Mouse (Mus musculus) retina, embryonic 14.5 days (tissue): ENCODE data around the gene Zfp553.

Experiments
- DNase-seq: peaks from one replicate; pipeline ENCODE4 v3.0.0-alpha.2; 2015; ENCODE audit warnings: low spot score

The Zfp553 gene

GRCm38 (mm10) chr7:127232622-127233367 lies at the start of gene Zfp553, which contains the start of gene Sept1:
Zfp553 (plus strand) TSS chr7:127233061.
Sept1 (minus strand) TSS chr7:127233130.
- DNase-seq = peak; percentile 92

DNA sequence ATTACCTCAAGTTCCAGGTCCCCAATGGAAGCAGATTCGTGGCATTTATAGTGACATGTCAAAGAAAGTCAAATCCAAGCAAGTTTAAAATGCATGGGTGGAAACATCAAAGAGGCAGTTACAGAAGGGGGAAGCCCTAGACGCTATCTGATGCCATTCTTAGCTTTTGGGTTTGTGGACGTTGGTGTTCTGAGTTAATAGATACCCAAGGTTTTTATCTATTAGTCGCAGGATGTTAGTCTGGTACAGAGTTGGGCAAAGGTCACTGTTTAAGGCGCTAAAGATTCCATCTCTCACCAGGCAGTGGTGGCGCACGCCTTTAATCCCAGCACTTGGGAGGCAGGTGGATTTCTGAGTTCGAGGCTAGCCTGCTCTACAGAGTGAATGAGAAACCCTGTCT lies 49.5 kb upstream of the Zfp553 start:
- no peak for DNase-seq

- DNase-seq = peak; percentile 14
Observed at GRCm38 (mm10) chr7:127183828-127184227, 49.0 kb upstream of the Zfp553 start.

GRCm38 (mm10) chr7:127184720-127185119 lies 48.1 kb upstream of the Zfp553 start:
- no peak for DNase-seq

DNA sequence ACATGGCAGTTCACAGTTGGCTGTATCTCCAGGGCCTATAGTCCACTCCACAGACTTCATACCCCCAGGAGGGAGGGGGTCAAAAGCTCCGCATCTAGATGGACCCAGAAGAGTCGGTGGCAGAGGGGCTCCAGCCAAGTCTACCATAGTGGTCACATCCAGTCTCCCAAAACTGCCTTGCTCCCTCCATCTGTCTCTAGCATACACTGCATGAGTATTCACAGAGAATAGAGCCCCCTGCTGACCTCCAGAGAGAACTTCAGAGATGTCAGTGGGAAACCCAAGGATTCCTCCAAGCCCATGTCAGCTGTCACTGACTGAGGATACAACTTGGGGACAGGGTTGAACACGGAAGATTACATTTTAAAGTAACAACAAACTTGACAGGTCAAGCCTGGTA lies 47.3 kb upstream of the Zfp553 start:
- DNase-seq = peak; percentile 66

DNA sequence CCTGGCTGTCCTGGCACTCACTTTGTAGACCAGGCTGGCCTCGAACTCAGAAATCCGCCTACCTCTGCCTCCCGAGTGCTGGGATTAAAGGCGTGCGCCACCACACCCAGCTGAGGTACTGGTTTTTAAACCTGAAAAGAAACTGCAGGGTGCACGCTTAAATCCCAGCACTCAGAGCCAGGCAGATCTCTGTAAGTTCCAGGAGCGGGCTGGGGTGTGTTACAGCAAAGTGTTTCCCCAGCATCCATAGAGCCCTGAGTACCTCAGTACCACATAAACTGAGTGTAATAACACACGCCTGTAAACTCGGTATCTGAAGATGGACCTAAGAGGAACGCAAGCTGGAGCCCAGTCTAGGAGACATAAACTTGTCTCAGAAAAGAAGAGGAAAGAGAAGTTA lies 45.5 kb upstream of the Zfp553 start:
- DNase-seq = no peak

- DNase-seq = no peak
Observed at GRCm38 (mm10) chr7:127188305-127189276, 44.3 kb upstream of the Zfp553 start.

DNA sequence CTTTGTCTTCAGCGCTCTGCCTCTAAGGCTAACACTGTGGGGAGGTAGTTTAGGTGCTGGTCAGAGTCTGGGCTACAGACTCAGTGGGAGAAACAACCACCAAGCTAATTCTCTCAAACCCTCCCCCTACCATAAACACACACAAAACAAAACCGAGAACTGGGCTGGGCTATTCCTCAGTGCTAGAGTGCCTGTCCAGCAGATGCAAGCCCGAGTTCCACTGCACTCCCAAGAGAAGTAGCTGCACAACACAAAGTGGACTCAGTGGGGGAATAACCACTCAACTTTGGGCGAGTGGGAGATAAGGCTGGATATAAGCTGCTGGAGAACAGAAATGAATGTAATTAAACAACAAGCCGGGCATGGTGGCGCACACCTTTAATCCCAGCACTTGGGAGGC lies 42.2 kb upstream of the Zfp553 start:
- no peak for DNase-seq

- DNase-seq = no peak
Observed at GRCm38 (mm10) chr7:127192989-127193388, 39.9 kb upstream of the Zfp553 start.

- no peak for DNase-seq
Observed at GRCm38 (mm10) chr7:127194011-127194632, 38.7 kb upstream of the Zfp553 start.

DNA sequence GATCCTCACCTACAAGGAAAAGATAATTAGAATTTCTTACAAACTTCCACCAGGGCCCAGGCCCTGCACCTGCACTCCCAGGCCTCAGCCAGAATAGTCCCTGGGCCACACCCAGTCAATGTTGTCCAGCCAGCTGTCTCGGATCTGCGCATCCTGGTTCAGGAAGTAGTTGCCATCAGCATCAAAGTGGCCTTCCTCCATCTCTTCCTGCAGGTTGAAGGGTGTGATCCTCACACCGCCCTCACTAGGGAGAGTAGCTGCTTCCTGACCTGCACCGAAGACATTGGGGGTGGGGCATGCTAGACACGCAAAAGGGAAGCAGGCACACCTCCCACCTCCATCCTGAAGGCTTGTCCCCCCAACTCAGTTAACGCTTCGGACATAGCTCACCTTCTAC lies 38.2 kb upstream of the Zfp553 start:
- no peak for DNase-seq

GRCm38 (mm10) chr7:127195544-127196295 lies 37.1 kb upstream of the Zfp553 start, which contains the start of gene Cd2bp2:
Cd2bp2 (minus strand) TSS chr7:127196050.
- DNase-seq = peak; percentile 98

DNA sequence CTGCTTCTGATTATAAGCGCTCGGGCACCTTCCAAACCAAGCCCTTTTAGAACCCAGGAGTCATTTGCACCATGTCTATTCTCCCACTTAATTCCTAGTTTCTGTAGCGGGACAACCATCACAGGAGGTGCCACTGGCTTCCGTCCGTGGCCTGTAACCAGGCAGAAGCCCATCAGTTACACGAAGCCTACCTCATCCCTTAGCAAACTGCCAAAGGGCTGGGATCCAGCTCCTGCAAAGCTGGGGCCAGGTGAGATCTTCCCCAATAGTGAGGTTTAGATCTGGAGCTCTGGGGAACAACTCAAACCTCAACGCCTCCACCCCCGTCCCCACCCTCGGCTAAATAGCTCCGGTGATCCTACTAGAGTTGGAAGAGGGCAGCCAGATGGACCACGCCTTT lies 36.4 kb upstream of the Zfp553 start:
- no peak for DNase-seq

DNA sequence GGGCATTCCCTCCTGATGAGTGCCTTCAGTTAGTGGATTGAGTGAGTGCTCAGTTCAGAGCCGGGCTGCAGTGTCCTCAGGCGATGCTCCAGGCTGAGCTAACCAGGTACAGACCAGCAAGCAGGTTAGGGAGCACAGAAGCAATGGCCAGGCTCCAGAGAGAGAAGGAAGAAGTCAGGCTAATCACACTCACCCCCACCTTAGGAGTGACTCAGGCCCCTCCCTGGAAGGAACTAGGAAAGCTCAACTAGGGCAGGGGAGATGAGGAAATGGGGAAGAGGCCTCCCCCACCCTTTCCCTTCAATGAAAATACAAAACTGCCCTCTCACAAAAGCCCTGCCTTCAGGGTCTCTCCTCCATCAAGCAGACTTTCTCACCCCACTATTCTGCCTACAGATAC lies 26.3 kb upstream of the Zfp553 start:
- DNase-seq = no peak

GRCm38 (mm10) chr7:127207374-127208294 lies 25.2 kb upstream of the Zfp553 start:
- no peak for DNase-seq

- no peak for DNase-seq
Observed at GRCm38 (mm10) chr7:127208295-127208552, 24.6 kb upstream of the Zfp553 start, which contains the start of gene Tbc1d10b. Tbc1d10b (minus strand) TSS chr7:127208468.

DNA sequence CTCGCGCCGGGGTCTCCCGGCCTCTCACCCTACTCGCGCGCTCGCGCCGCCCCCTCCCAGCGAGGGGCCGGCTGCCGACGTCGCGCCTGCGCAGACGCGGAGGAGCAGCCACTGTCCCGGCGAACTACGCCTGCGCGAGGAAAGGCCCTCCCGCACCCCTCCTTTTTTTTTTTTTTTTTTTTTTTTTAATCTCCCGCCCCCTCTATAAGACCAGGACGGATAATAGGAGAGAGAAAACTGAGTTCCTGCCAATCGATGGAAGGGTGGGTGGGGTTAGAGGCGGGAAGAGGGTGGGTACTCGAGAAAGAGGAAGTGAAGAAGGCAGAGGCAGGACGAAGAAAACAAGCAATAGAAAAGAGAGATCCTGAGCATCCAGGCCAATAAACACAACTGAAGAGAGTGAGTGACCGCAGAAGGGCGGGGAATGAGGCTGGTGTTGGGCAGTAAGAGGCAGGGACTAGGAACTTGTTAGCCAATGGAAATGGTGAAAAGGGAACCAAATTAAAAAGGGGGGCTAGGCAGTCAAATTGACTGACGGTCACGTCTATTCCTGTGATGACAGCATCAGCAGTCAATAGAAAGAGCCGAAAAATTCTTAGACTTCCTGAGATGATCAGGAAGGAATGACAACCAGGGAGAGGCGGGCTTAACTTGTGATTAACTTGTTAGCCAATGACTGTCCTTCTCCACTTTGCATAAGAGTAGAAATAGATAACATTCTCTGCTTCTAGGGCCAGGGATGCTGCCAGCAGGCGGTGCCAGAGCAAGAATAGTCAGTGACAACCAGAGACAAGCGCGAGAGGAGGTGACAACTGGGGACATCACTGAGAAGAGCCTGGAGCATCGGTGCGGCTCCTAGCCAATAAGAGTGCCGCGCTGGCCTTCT lies 24.1 kb upstream of the Zfp553 start, which contains the start of gene Mylpf:
Gene Mylpf, plus strand, starts transcription at position 338 of the 886 bp plus-strand sequence.
- DNase-seq = peak; percentile 97

DNA sequence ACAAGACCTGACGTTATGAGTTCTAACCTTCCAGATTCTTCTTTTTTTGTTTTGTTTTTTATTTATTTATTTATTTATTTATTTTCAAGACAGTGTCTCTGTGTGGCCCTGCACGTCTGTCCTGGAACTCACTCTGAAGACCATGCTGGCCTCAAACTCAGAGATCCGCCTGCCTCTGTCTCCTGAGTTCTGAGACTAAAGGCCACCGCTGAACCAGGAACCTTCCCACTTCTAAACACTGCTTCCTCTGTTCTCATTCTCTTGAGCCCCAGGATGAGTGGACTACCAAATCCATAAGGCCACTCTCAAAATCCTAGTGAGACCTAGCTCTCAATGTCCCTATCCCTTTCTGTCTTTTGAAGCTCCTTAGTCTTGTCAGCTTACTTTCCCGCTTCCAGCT lies 23.0 kb upstream of the Zfp553 start:
- DNase-seq = no peak

DNA sequence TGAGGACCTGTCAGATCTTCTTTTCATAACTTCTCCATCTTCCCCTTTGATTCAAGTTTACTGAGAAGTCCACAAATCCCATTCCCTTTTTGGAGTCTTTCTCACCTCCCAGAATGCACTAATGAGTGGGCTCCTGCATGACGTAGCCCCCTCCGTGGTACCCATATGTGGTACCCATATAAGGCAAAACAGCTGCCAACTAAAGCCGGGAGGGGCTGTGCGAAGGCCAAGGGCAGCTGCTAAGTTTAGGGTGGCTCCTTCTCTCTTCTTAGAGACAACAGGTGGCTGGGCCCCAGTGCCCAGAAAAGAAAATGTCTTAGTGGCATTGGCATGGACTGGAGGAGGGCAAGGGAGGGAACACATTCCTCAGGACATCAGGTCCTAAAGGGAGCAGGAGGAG lies 22.6 kb upstream of the Zfp553 start:
- no peak for DNase-seq
